Mouse (Mus musculus) stomach, embryonic 15.5 days (tissue): ENCODE results near the gene Amigo2. TPM values are rescaled to one million over a fixed set of nuclear protein-coding genes. Genes with fewer than 3 reads are reported as not detected.

Source experiments
- ATAC-seq: fragments of 200-750 bp; cut with Nextera tagmentation; 2 replicates; pipeline ENCODE4 v1.8.0; 2017; ENCODE audit warnings: low read depth, moderate number of reproducible peaks, moderate TSS enrichment; ENCODE audit not compliant: insufficient read depth, low FRiP score
- H3K27ac ChIP-seq: fragments of 300-500 bp; sonication (generic); 2 replicates; pipeline ENCODE4 v1.5.1; 2015; ENCODE audit warnings: mild to moderate bottlenecking, inconsistent platforms
- H3K27me3 ChIP-seq: fragments of 300-500 bp; sonication (generic); replicated peaks from 2 replicates; pipeline ENCODE4 v1.6.1; 2015; ENCODE audit warnings: inconsistent platforms
- H3K36me3 ChIP-seq: fragments of 300-500 bp; sonication (generic); 2 replicates; pipeline ENCODE4 v1.6.1; 2015; ENCODE audit warnings: inconsistent platforms
- H3K4me1 ChIP-seq: fragments of 300-500 bp; sonication (generic); 2 replicates; pipeline ENCODE4 v1.6.1; 2015; ENCODE audit warnings: inconsistent platforms
- H3K4me2 ChIP-seq: fragments of 300-500 bp; sonication (generic); 2 replicates; pipeline ENCODE4 v1.6.1; 2015; ENCODE audit warnings: mild to moderate bottlenecking, inconsistent platforms
- H3K4me3 ChIP-seq: fragments of 300-500 bp; sonication (generic); replicated peaks from 2 replicates; pipeline ENCODE4 v1.5.1; 2015; ENCODE audit warnings: inconsistent platforms
- H3K9ac ChIP-seq: fragments of 300-500 bp; sonication (generic); 2 replicates; pipeline ENCODE4 v1.6.1; 2015; ENCODE audit warnings: inconsistent platforms
- H3K9me3 ChIP-seq: fragments of 300-500 bp; sonication (generic); 2 replicates; pipeline ENCODE4 v1.6.1; 2016; ENCODE audit warnings: inconsistent platforms
- WGBS: fragments of 180-500 bp; shearing (Covaris S2); methylation state at CpG from one replicate; pipeline ENCODE4 v1.1.7; 2015; 5-methylcytosine and 5-hydroxymethylcytosine counted together
- polyA plus RNA-seq: library from polyadenylated mRNA; unstranded; fragments of >200 nt; fragmentation: Nextera tagmentation; extraction: Ambion mirVana; gene quantifications from 2 replicates; pipeline ENCODE4 v1.2.1, GENCODE M21; 2015

Amigo2 gene
- polyA plus RNA-seq, 1 experiment from 2014 or later = 5.5 TPM

DNA sequence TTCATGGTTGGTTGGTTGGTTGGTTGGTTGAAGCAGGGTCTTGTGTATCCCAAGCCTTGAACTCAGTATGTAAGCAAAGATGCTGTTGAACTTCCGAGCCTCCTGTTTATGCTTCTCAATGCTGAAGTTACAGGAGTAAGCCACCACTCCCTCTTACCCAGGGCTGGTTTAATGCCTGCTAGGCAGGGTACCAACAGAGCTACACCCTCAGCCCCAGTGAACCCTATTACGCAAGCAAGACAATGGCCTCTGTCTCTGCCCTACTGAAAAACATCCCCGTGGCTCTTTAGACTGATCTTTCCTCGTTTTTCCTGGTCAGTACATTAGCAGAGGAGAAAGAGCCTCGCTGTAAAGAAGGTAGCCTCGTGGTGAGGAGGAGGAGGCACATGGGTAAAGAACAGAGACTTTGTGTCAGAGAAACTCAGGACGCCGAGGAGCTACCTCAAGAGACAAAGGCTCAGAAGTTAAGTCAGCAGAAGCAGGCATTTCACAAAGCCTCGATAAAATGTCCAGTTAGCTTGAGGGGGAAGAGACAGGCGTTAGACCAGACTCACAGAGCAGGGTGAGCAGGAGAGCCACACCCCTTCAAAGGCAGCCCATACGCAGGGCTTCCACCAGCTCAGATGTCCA is 13.0 kb upstream of the Amigo2 start:
- no peak for ATAC-seq
- no peaks in the 10 kb centered on the region for H3K36me3 ChIP-seq
- 70% methylated on average over 11 of the region's 11 CpGs for WGBS

DNA sequence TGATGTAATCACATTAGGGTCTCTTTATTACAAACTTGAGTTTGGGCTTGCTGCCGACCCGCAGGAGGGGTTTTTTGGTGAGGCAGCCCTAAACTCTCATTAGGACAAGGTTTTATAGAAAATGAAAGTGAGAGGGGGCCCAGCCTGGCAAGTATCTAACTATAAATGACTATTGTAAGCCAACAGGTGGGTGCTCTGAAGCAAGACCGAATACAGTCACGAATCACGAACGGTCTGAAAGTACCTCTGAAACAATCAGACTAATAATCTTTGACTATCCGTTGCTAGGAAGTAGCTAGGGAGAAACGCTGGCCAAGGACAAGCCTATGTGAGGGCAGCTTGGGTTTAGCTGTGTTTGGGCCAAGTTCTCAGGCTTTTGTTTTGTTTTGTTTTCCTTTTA is 12.2 kb upstream of the Amigo2 start:
- Histone ChIP-seq H3K4me2 (no peak overlapping the region), H3K4me3 (no peak overlapping the region), H3K9ac (no peak overlapping the region), H3K4me1 (0 out of 2 replicates have a peak, but pooled peaks cover 2% of the 10 kb centered on the region), H3K27me3 (no peaks in the 10 kb centered on the region), H3K27ac (no peak overlapping the region), H3K9me3 (no peaks in the 10 kb centered on the region), H3K36me3 (no peaks in the 10 kb centered on the region)
- ATAC-seq = no peak
- WGBS = 82% methylated on average over 8 of the region's 8 CpGs

More for the DNA sequence above, 13.0 kb upstream of the Amigo2 start:
- 0 out of 2 replicates have a peak, but pooled peaks cover 2% of the 10 kb centered on the region for H3K4me1 ChIP-seq
- no peak overlapping the region for H3K4me3 ChIP-seq
- no peak overlapping the region for H3K27ac ChIP-seq
- H3K27me3 ChIP-seq = no peaks in the 10 kb centered on the region
- no peaks in the 10 kb centered on the region for H3K9me3 ChIP-seq
- H3K9ac ChIP-seq = no peak overlapping the region
- no peak overlapping the region for H3K4me2 ChIP-seq

DNA sequence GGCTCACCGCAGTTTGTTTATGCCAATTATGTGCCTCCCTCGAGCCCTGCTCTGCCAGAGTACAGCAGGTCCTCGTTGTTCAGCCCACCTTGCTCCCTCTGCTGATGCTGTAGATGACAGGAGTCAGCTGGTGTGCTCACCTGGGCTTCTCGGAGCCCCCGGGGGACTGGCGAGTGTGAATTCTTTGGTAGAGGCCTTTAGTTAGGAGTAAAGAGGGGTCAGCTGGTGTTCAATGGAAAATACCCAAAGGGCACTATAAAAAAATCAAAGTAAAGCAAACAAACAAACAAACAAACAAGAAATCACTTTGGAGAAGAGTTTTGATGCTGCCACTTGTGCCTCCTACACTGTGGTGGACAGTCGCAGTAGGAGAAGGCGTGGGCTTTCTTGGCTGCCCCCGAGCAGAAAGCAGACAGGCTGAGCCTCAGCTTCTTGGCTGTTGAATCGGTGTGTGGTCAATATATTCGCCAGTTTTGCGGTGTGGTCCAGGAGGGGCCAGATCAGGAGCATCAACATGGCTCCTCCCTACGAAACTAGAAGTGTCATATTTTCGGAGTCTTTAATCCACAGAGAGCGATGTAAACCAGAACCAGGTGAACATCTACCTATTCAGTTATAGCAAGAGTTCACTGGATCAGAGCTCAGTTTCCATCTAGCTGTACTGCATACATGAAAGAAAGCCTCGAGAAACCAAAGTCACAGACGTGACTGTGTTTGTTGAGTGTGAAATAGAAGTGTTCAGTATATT is 11.6 kb upstream of the Amigo2 start:
- Histone ChIP-seq H3K4me1 (0 out of 2 replicates have a peak, but pooled peaks cover 2% of the 10 kb centered on the region), H3K9me3 (no peaks in the 10 kb centered on the region), H3K4me2 (no peak overlapping the region), H3K27me3 (no peaks in the 10 kb centered on the region), H3K27ac (no peak overlapping the region), H3K9ac (no peak overlapping the region), H3K36me3 (no peaks in the 10 kb centered on the region), H3K4me3 (no peak overlapping the region)
- 75% methylated on average over 17 of the region's 17 CpGs for WGBS
- ATAC-seq = no peak

DNA sequence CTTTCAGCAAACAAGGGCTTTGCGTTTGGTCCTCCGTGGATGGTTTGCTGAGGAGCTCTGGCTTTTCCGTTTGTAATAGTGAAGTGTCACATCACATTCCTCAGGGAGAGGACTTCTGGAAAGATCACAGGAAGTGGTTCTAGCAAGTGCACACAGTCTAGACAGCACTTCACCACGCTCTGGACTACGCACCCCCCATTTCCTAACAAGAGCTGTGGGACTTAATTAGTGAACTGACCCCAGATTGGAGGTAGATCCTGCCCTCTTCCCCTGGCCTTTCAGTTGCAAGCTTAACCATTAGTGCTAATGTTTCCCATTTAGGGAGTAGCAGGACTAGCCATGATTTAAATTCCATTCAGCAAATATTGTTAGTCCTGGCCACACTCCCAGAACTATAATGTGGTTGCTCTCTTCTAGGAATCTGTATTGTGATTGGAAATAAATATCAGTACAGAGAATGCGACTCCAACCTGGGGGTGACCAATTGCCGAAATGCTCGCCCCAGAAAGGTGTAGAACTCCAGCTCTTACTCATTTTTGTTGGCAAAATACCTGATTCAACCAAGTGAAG is 10.2 kb upstream of the Amigo2 start:
- H3K9ac ChIP-seq = no peak overlapping the region
- H3K27me3 ChIP-seq = no peaks in the 10 kb centered on the region
- H3K4me2 ChIP-seq = no peak overlapping the region
- H3K4me1 ChIP-seq = 0 out of 2 replicates have a peak, but pooled peaks cover 2% of the 10 kb centered on the region
- no peak overlapping the region for H3K4me3 ChIP-seq
- H3K27ac ChIP-seq = no peak overlapping the region
- 59% methylated on average over 8 of the region's 8 CpGs for WGBS
- H3K9me3 ChIP-seq = no peaks in the 10 kb centered on the region
- no peaks in the 10 kb centered on the region for H3K36me3 ChIP-seq
- no peak for ATAC-seq

DNA sequence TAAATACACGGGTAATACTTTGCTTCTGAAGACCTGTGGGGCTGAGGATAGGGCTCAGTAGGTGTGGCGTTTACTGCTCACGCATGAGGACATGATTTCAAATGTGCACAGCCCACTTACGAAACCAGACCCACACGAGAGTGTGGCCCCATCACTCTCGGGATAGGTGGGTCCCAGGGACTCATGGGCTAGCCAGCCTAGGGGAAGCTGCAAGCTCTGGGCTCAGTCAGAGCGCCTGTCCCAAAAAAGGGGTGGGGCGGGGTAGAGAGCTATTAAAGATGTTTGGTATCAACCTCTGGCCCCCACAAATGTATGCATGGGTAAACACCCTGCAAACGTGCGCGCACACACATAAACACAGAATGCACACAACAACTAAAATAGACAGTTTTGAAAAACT is 9.3 kb upstream of the Amigo2 start:
- no peak overlapping the region for H3K27ac ChIP-seq
- H3K36me3 ChIP-seq = no peaks in the 10 kb centered on the region
- 0 out of 2 replicates have a peak, but pooled peaks cover 2% of the 10 kb centered on the region for H3K4me1 ChIP-seq
- H3K9ac ChIP-seq = no peak overlapping the region
- WGBS = 90% methylated on average over 11 of the region's 11 CpGs
- no peak for ATAC-seq
- no peak overlapping the region for H3K4me2 ChIP-seq
- H3K9me3 ChIP-seq = no peaks in the 10 kb centered on the region
- H3K27me3 ChIP-seq = no peaks in the 10 kb centered on the region
- H3K4me3 ChIP-seq = no peak overlapping the region

GRCm38 (mm10) chr15:97255800-97256199 is 8.7 kb upstream of the Amigo2 start:
- Histone ChIP-seq H3K4me2 (no peak overlapping the region), H3K9me3 (no peaks in the 10 kb centered on the region), H3K9ac (no peak overlapping the region), H3K36me3 (no peaks in the 10 kb centered on the region), H3K27me3 (no peaks in the 10 kb centered on the region), H3K4me3 (no peak overlapping the region), H3K27ac (no peak overlapping the region), H3K4me1 (0 out of 2 replicates have a peak, but pooled peaks cover 2% of the 10 kb centered on the region)
- 91% methylated on average over 3 of the region's 3 CpGs for WGBS
- no peak for ATAC-seq

GRCm38 (mm10) chr15:97254375-97254774 is 7.3 kb upstream of the Amigo2 start:
- no peaks in the 10 kb centered on the region for H3K27me3 ChIP-seq
- ATAC-seq = no peak
- no peak overlapping the region for H3K9ac ChIP-seq
- no peak overlapping the region for H3K4me3 ChIP-seq
- WGBS = 93% methylated on average over 4 of the region's 4 CpGs
- H3K4me1 ChIP-seq = 0 out of 2 replicates have a peak, but pooled peaks cover 2% of the 10 kb centered on the region
- H3K4me2 ChIP-seq = no peak overlapping the region
- H3K27ac ChIP-seq = no peak overlapping the region
- H3K36me3 ChIP-seq = no peaks in the 10 kb centered on the region
- H3K9me3 ChIP-seq = no peaks in the 10 kb centered on the region

GRCm38 (mm10) chr15:97252493-97253034 is 5.5 kb upstream of the Amigo2 start:
- Histone ChIP-seq H3K4me3 (no peak overlapping the region), H3K4me1 (peaks cover 2% of the 10 kb centered on the region; the same call in 1 of the 2 replicates), H3K27me3 (no peaks in the 10 kb centered on the region), H3K9me3 (no peaks in the 10 kb centered on the region), H3K4me2 (no peak overlapping the region), H3K36me3 (no peaks in the 10 kb centered on the region), H3K9ac (no peak overlapping the region), H3K27ac (no peak overlapping the region)
- no peak for ATAC-seq
- 76% methylated on average over 8 of the region's 8 CpGs for WGBS

GRCm38 (mm10) chr15:97249322-97249721 is 2.2 kb upstream of the Amigo2 start:
- H3K9ac ChIP-seq = no peak overlapping the region
- no peak overlapping the region for H3K27ac ChIP-seq

GRCm38 (mm10) chr15:97248296-97248695 is 1.2 kb upstream of the Amigo2 start:
- 30% methylated on average over 8 of the region's 8 CpGs for WGBS
- no peak for ATAC-seq

More at GRCm38 (mm10) chr15:97249322-97249721, 2.2 kb upstream of the Amigo2 start:
- 92% methylated on average over 10 of the region's 10 CpGs for WGBS
- Histone ChIP-seq H3K9me3 (no peaks in the 10 kb centered on the region), H3K36me3 (no peaks in the 10 kb centered on the region), H3K4me3 (no peak overlapping the region), H3K4me1 (no peaks in the 10 kb centered on the region; the same call in 1 of the 2 replicates), H3K4me2 (no peak overlapping the region), H3K27me3 (peaks cover 10% of the 10 kb centered on the region)
- no peak for ATAC-seq

GRCm38 (mm10) chr15:97247791-97248161 is 689 bp upstream of the Amigo2 start:
- 2% methylated on average over 14 of the region's 14 CpGs for WGBS
- no peaks in the 10 kb centered on the region for H3K9me3 ChIP-seq
- peaks cover 10% of the 10 kb centered on the region for H3K27me3 ChIP-seq
- peak overlapping the region; percentile 93 for H3K4me2 ChIP-seq
- peak overlapping the region; percentile 82 for H3K27ac ChIP-seq
- no peaks in the 10 kb centered on the region for H3K36me3 ChIP-seq
- H3K9ac ChIP-seq = peak overlapping the region; percentile 84
- H3K4me1 ChIP-seq = no peaks in the 10 kb centered on the region; the same call in 1 of the 2 replicates
- peak; percentile 15; the same call in 1 of the 2 replicates for ATAC-seq
- peak overlapping the region; percentile 67 for H3K4me3 ChIP-seq

More at GRCm38 (mm10) chr15:97248296-97248695, 1.2 kb upstream of the Amigo2 start:
- H3K4me1 ChIP-seq = no peaks in the 10 kb centered on the region; the same call in 1 of the 2 replicates
- no peaks in the 10 kb centered on the region for H3K9me3 ChIP-seq
- H3K4me2 ChIP-seq = peak overlapping the region; percentile 93
- H3K27me3 ChIP-seq = peaks cover 10% of the 10 kb centered on the region
- no peaks in the 10 kb centered on the region for H3K36me3 ChIP-seq
- H3K27ac ChIP-seq = peak overlapping the region; percentile 82; the same call in 1 of the 2 replicates
- H3K9ac ChIP-seq = 0 out of 2 replicates have a peak overlapping the region, but pooled peaks have one; percentile 84
- H3K4me3 ChIP-seq = peak overlapping the region; percentile 67
